Mouse (Mus musculus): ENCODE measurements at regions not wholly inside any gene's neighbourhood (a gene's known extent, or its start where the extent isn't known, plus 50 kb on each side); places are given as distances from the start of the nearest gene placed in this dataset.
"Not testable (repeated sequence)": the region's sequence is repeated elsewhere in the genome, so short reads cannot be mapped to it uniquely, and the experiment has no call there.

- no peaks in the 10 kb centered on the region for H3K4me1 ChIP-seq (ENCODE audit: insufficient read depth, low read length)
- no peak overlapping the region for H3K4me3 ChIP-seq (ENCODE audit: low read depth, low read length)
- H3K4me2 ChIP-seq (ENCODE audit: low read depth, low read length, poor library complexity, severe bottlenecking): no peak overlapping the region
- no peaks in the 10 kb centered on the region for H3K9me3 ChIP-seq (ENCODE audit: low read length)
- no peaks in the 10 kb centered on the region for H3K36me3 ChIP-seq (ENCODE audit: insufficient read depth, low read length)
- H3K27me3 ChIP-seq (ENCODE audit: insufficient read depth, low read length): no peaks in the 10 kb centered on the region
- 79% methylated on average over 5 of the region's 5 CpGs for WGBS
- ATAC-seq (ENCODE audit: low FRiP score): no peak
- no peak for DNase-seq (ENCODE audit: low spot score)
- H3K9ac ChIP-seq (replicated peaks; ENCODE audit: low read length, poor library complexity, severe bottlenecking): no peak overlapping the region
- no peak overlapping the region for H3K27ac ChIP-seq (ENCODE audit: low read depth, low read length)
- no peak for TF ChIP-seq CTCF (IDR thresholded peaks at IDR 0.05)
Measured at GRCm38 (mm10) chr14:113838237-113838636, 523.8 kb downstream of the Tpm3-rs7 start.

GRCm38 (mm10) chr14:113847836-113848235 is 533.4 kb downstream of the Tpm3-rs7 start:
- 100% methylated on average over 1 of the region's 1 CpGs for WGBS
- not testable (repeated sequence) for H3K4me2 ChIP-seq (ENCODE audit: low read depth, low read length, poor library complexity, severe bottlenecking); ATAC-seq (ENCODE audit: low FRiP score); H3K9ac ChIP-seq (replicated peaks; ENCODE audit: low read length, poor library complexity, severe bottlenecking); H3K9me3 ChIP-seq (ENCODE audit: low read length); H3K27me3 ChIP-seq (ENCODE audit: insufficient read depth, low read length); H3K4me3 ChIP-seq (ENCODE audit: low read depth, low read length); DNase-seq (ENCODE audit: low spot score); H3K36me3 ChIP-seq (ENCODE audit: insufficient read depth, low read length); H3K4me1 ChIP-seq (ENCODE audit: insufficient read depth, low read length); H3K27ac ChIP-seq (ENCODE audit: low read depth, low read length)

- DNase-seq (ENCODE audit: low spot score) (no peak), ATAC-seq (ENCODE audit: low FRiP score) (no peak)
- H3K27ac ChIP-seq (ENCODE audit: low read depth, low read length): no peak overlapping the region
- no peak for TF ChIP-seq CTCF (IDR thresholded peaks at IDR 0.05)
- no peaks in the 10 kb centered on the region for H3K27me3 ChIP-seq (ENCODE audit: insufficient read depth, low read length)
- H3K4me3 ChIP-seq (ENCODE audit: low read depth, low read length): no peak overlapping the region
- no peaks in the 10 kb centered on the region for H3K9me3 ChIP-seq (ENCODE audit: low read length)
- H3K4me2 ChIP-seq (ENCODE audit: low read depth, low read length, poor library complexity, severe bottlenecking): no peak overlapping the region
- WGBS: 92% methylated on average over 4 of the region's 4 CpGs
- H3K9ac ChIP-seq (replicated peaks; ENCODE audit: low read length, poor library complexity, severe bottlenecking): no peak overlapping the region
- H3K36me3 ChIP-seq (ENCODE audit: insufficient read depth, low read length): no peaks in the 10 kb centered on the region
- no peaks in the 10 kb centered on the region for H3K4me1 ChIP-seq (ENCODE audit: insufficient read depth, low read length)
Measured at GRCm38 (mm10) chr14:113852988-113853387, 538.6 kb downstream of the Tpm3-rs7 start.

GRCm38 (mm10) chr14:113867123-113868019 is 553.0 kb downstream of the Tpm3-rs7 start:
- Histone ChIP-seq H3K4me1 (ENCODE audit: insufficient read depth, low read length) (no peaks in the 10 kb centered on the region), H3K27ac (ENCODE audit: low read depth, low read length) (peak overlapping the region; percentile 19; the same call in 1 of the 2 replicates), H3K9ac (replicated peaks; ENCODE audit: low read length, poor library complexity, severe bottlenecking) (no peak overlapping the region), H3K9me3 (ENCODE audit: low read length) (no peaks in the 10 kb centered on the region), H3K27me3 (ENCODE audit: insufficient read depth, low read length) (no peaks in the 10 kb centered on the region), H3K4me2 (ENCODE audit: low read depth, low read length, poor library complexity, severe bottlenecking) (no peak overlapping the region), H3K36me3 (ENCODE audit: insufficient read depth, low read length) (no peaks in the 10 kb centered on the region), H3K4me3 (ENCODE audit: low read depth, low read length) (no peak overlapping the region)
- 46% methylated on average over 5 of the region's 5 CpGs for WGBS
- DNase-seq (ENCODE audit: low spot score) (peak; percentile 74), ATAC-seq (ENCODE audit: low FRiP score) (peak; percentile 75)
- TF ChIP-seq CTCF (IDR thresholded peaks at IDR 0.05): no peak

- Histone ChIP-seq H3K9ac (replicated peaks; ENCODE audit: low read length, poor library complexity, severe bottlenecking) (no peak overlapping the region), H3K36me3 (ENCODE audit: insufficient read depth, low read length) (no peaks in the 10 kb centered on the region), H3K27ac (ENCODE audit: low read depth, low read length) (no peak overlapping the region), H3K4me3 (ENCODE audit: low read depth, low read length) (no peak overlapping the region), H3K9me3 (ENCODE audit: low read length) (no peaks in the 10 kb centered on the region), H3K4me1 (ENCODE audit: insufficient read depth, low read length) (no peaks in the 10 kb centered on the region), H3K27me3 (ENCODE audit: insufficient read depth, low read length) (no peaks in the 10 kb centered on the region), H3K4me2 (ENCODE audit: low read depth, low read length, poor library complexity, severe bottlenecking) (no peak overlapping the region)
- no peak for TF ChIP-seq CTCF (IDR thresholded peaks at IDR 0.05)
- ATAC-seq (ENCODE audit: low FRiP score): no peak
- no peak for DNase-seq (ENCODE audit: low spot score)
Measured at GRCm38 (mm10) chr14:113883581-113883980, 569.2 kb downstream of the Tpm3-rs7 start.

Data from midbrain, postnatal 0 days (tissue).